Mouse (Mus musculus) kidney, postnatal 4 days (tissue): ENCODE measurements around the gene Tspan32.

ENCODE experiments used
- DNase-seq, 2 experiments: peaks; one replicate each; pipeline ENCODE4 v3.0.0; 2021; ENCODE audit warnings: mixed read lengths in 2 of 2

Tspan32 gene

DNA sequence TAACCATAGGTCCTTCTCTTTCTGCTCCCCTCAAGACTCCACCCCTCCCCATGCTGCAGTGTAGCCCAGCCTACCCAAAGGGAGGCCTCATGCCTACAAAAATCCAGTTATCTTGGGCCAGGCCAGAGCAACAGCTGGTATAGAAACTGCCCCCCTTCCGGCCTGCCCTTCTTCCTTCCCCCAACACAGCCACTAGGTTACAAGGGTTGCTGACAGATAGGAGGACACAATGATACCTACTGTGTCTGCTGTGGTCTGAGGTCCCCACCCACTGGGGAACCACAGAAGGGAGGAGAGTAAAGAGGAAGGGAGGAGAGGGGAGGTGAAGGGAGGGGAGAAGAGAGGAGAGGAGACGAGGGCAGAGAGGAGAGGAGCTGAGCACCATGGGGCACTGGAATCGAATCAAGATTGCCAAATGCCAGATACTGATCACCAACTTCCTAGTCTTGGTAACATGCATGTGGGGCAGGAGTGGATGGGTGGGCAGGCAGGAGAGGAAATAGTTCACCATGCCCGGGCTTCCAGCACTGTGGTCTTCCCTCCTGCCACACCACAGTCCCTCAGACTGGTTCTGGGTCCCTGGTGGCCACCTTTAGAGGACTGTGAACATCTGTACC is at the start of gene Tspan32:
Tspan32 (plus strand) TSS at position 320 of the 617 bp plus-strand sequence.
- DNase-seq: no peak

DNA sequence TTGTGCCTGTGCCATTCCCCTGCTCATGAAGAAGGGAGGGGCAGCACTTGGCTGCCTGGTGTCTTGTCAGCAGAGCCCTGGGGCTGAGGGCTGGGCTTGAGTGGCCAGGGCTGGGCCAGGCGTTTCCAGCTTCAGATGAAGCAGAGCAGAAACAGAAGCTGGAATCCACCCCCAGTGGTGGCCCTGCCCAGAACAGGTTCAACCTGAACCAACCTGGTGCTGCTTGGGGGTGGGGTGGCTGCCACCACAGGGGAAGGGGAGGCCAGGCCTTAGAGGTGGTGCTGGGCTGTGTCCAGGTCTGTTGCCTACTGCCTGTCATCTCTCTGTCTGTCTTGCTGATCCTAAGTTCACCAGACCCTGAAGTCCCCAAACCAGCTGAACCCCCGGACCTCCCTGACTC is 48.8 kb upstream of the Tspan32 start:
- peak in 1 of 2 experiments; percentile 16 for DNase-seq

DNA sequence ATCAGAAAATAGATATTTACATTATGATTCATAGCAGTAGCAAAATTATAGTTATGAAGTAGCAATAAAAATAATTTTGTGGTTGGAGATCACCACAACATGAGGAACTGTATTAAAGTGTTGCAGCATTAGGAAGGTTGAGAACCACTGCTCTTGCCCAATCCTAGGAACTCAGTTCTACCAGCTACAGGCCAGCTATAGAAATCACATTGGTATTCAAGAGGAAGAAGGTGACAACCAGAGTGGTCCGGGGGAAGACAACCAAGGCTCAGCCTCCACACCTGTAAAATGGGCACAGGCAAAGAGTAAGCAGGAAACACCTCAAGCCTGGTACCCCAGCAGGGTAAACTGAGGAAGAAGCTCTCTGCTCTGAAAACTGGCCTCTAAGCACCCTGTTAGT is 46.0 kb upstream of the Tspan32 start:
- DNase-seq: no peak

DNA sequence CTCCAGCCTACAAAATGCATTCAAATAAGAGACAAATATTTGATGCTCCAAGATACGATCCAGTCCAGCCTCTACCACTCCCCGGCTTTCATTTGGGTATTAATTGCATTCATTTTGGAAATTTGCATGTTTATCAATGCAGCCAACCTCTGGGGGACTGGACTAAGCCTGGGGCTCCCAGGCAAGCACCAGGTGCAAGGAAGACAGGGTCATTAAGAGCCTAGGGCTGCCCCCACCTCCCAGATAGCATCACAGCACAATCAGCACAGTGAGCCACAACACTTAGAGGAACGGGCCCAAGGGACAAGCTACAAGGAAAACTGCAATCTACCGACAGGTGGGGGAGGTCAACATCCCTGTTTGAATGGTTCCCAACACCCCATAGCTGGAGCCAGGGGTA is 45.1 kb upstream of the Tspan32 start:
- DNase-seq: no peak

DNA sequence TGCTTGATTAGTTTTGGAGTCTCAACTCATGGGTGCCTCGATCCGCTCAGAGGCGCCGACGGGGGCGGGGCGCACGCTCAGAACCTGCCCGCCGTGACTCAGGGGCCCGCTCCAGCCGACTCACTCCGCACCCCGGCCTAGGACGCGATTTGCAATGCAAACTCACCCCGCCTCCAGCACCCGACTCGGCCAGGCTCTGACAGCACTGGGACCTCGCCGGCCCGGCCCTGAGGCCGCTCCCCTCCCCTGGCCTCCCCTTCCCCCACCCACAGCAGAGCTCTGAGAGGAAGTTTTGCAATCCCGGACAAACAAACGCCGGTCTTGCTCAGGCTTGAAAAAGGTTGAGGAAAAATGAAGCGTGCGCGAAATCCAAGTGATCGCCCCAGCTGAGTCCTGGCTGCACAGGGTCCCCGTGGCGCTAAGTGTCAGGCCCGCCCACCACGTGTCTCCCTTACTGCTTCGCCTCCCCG is 37.4 kb upstream of the Tspan32 start:
- peak; percentile 47 to 62 for DNase-seq

DNA sequence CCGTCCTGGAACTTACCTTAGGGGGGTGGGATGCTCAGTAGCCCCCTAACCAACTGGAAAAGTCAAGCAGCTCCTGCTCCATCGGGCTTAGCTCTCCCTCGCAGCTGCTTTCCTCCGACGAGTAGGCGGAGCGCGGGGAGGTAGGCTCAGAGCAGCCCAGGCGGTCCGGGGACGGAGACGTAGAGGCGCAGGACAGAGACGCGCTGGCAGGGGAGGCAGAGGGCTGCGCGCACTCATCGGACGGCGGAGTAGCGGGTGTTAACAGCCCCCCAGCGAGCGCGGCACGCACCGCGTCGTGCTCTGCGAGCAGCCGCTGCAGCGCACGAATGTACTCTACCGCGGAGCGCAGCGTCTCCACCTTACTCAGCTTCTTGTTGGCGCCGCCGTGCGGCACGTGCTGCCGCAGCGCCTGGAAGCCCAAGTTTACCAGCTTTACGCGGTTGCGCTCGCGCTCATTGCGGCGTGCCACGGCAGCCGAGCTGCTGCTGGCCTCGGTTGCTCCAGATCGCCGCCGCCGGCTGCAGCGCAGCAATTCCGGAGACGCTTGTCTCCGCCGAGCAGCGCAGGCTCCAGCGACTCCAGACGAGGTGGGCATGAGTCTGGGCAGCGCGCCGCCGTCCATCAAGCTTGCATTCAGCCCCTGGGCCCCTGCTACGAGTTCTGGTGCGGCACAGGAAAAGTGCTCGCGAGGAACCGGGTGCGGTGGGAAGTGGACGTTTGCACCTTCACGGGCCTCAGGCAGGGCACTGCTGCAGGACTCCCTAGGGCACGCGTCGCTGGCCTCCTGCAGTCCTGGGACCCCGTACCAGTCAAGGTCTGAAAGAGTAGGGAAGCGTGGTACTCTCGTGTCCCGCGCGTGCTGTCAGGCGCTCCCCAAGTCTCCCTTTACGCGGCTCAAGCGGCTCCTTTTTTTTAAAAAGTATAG is 36.7 kb upstream of the Tspan32 start:
- peak; percentile 65 to 78 for DNase-seq

DNA sequence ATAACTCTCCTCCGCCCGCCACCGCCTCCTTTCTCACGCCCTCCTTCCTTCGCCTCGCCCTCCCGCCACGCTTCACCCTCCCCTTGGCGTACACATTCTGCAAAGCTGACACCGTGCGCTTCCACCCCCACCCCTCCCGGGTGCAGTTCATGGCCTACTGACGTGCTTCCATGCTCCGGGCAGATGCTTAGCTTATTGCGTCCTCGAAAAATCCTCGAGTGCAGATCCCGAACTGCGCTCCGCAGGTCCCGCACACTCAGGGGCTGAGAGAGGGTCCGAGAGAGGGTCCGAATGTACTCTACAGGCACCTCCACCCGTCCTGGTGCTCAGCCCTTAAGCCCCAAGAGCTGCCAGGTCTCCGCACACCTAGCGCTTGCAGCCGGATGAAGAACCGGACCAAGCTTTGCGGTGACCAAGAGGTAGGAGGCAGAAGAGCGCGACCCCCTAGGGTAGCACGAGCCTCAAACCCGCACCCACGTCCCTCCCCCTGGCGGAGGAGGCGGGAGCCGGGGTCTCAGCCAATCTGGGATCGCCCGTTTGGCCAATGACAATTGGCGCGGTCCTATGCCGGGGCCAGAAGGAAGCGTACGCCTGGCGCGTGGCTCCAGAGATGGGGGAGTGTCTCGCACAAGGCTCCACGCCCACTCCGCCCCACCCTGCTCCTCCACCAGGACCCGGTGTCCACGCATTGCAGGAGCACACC is 35.9 kb upstream of the Tspan32 start, which contains the start of gene Ascl2:
Ascl2 (minus strand) TSS at position 456 of the 703 bp plus-strand sequence.
- peak; percentile 41 to 50 for DNase-seq

DNA sequence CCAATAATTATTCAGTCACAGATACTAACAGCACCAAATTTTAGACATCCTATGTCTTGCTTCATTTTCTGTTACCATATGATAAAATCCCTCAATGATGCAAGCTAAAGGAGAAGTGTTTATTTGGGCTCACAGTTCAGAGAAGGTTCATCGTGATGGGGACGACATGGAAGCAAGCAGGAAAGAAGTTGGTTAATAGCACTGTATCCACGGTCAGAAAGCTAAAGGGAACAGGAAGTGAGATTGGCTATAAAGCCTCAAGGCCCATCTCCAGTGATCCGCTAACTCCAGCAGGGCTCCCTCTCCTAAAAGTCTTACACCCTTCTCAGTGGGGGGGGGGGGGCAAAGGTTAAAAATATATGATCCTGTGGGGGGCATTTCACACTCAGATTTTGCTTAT is 22.9 kb upstream of the Tspan32 start:
- DNase-seq: no peak

DNA sequence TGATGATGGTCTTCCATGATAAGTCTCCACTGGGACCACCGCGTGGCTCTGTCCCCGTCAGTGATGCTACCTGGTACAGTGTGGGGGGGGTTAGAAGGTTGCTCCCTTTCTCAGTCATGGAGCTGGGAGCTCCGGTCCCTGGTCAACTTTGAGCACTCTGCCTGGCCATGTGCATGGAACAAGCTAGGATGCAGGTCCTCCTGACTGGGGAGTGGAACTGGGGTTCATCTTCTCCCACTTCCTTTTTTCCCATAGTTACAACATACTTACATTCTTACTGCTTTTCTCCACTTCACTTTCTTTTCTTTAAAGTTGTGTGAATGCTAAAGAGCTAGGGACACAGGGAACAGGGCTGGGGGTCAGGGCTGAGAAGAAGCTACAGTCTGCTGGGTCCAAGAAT is 19.7 kb upstream of the Tspan32 start:
- no peak for DNase-seq

DNA sequence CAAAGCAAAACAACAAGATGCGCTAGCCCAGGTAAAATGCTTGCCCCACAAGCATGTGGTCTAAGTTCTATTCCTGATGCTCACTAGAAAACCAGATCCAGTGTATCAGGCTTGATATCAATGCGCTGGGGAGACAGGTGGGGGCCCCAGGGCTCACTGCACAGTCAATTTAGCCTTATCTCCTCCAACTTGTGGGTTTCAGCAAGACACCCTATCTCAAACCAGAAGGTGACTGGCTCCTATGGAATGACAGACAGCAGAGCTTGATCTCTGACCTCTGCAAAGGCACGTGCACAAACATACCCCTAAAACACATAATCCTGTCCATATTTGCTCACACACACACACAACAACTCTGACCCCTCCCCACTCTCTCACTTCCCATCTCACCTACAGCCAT is 17.1 kb upstream of the Tspan32 start:
- no peak for DNase-seq

DNA sequence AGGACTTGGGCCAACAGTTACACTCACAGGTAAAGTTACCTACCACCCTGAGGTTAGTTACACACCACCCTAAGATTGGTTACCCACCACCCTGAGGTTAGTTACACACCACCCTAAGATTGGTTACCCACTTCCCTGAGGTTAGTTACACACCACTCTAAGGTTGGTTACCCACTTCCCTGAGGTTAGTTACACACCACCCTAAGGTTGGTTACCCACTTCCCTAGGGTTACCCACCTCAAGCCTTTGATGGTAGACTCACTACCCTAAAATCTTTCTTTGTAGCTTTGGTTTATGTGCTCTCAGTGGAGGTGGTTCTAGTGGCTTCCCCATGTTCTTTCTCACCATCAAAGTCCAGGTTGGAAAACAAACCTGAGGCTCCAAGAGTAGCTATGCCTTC is 9.8 kb upstream of the Tspan32 start:
- DNase-seq: no peak

DNA sequence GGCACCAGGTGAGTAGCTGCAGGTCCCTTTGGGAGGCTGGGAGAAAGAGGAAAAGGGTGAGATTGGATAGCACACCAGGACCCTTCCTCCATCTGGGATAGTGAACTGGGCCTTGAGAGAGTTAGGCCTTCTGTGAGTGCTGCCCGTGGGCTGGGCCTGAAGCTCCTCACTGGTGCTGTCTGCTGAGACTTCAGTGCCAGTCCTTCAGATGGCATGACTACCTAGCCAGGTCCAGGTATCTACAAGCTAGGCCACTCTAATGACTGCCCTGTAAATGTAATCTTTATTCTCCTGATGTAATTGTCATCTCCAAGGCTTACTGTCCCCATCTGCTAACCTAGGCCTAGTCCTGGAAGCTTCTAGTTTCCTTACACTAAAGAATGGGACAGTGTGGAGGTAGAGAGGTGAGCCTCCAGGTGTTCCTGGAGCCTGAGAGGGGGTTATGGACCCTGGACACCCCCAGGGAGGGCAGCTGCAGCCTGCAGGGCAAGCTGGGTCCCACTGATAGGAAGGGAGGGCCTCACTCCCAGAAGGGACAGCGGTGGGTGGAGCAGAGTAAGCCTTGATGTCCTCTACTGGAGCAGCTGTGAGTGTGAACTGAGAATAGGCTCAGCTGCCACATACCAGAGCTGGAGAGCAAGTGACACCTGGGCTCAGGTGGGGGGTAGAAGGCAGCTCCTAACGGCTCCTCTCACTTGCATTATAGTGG is 9.1 kb upstream of the Tspan32 start:
- no peak for DNase-seq

DNA sequence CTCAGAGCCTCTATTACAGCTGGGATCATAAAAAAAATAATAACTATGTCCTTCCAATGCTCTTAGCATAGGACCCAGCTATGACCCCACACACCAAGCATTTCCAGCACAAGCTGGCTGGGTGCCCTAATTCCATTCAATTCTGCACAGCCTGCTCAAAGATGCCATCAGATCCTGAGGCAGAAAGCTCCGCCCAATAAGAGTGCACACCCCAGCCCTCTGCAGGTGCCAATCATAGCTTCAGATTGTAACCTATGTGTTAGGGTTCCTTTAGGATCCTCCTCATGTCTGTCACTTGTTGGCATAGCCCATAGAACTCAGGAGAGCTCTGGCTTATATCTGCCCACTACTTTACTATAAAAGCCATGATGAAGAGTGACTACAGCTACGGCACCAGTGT is 7.8 kb upstream of the Tspan32 start:
- no peak for DNase-seq

DNA sequence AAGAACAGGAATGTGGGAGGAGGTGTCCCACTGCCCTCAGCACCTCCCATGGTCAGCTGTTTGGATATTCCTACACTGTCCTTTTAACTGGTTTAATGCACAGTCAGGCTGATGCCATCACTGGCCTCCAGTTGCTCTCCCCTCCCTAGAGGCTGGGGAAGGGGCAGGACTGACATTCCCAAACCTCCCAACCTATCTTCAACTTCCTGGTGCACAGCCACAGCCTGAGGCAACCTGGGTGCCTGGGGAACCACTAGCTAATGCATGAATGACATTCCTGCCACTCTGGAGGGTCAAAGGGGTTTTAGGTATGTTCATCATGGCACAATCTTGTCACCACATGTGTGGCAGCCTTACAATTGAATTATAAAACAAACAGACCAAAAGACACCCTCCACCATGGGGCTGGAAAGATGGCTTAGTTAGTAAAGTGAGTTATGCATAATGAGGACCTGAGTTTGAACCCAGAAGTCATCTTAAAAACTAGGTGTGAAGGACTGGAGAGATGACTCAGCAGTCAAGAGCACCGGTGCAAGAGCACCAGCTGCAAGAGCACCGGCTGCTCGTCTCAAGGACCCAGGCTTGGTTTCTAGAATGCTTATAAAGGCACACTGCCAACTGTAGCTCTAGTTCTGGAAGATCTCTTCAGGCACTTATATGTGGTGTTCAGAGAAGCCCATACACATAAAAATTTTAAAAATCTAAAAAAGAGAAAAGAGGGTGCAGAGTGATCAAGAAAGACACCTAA is 7.3 kb upstream of the Tspan32 start:
- no peak for DNase-seq

DNA sequence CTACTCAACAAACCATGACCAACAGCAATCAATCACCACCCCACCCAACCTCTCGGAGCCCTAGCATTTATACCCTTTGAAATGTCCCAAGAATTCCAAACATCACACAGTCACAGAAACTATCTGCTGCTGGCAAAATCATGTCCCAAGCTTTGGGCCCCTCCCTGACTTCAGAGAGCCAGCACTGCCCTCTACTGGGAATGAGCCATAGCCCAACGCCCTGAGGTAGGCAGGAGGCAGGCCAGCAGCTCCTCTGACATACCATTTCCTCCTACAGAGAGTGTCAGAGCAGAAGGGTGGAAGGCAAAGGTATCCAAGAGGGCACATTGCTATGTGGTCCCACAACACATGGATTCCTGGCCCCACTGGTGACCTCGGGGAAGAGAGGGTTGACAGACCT is 2.2 kb upstream of the Tspan32 start:
- DNase-seq: peak; percentile 47 to 60

DNA sequence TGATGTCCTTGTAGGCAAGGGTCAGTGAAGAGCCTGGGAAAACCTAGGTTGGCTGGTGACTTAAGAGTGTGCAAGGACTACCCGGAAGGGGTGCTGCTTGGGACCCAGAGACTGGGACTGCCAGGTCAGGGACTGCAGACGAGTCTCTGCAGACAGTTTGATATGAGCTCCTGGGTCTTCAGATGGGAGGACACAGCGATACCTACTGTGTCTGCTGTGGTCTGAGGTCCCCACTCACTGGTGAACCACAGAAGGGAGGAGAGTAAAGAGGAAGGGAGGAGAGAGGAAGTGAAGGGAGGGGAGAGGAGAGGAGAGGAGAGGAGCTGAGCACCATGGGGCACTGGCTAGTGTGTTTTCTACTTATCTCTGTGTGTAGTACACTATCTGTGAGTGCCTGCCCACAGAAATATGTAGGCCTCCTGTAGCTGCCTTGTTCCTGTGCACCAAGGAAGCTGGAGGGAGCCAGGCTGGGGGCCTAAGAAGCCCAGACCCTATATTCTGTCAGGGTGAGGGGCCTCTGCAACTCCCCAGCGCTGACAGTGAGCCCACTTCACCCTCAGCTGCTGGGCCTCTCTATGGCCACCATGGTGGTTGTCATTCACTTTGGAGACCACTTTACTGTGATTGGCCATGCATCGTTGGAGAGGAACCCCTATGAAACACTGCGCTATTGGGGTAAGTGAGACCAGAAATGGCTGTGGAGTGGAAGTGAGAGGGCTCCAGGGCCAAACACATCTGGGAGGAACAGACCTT is 674 bp downstream of the Tspan32 start:
- no peak for DNase-seq

DNA sequence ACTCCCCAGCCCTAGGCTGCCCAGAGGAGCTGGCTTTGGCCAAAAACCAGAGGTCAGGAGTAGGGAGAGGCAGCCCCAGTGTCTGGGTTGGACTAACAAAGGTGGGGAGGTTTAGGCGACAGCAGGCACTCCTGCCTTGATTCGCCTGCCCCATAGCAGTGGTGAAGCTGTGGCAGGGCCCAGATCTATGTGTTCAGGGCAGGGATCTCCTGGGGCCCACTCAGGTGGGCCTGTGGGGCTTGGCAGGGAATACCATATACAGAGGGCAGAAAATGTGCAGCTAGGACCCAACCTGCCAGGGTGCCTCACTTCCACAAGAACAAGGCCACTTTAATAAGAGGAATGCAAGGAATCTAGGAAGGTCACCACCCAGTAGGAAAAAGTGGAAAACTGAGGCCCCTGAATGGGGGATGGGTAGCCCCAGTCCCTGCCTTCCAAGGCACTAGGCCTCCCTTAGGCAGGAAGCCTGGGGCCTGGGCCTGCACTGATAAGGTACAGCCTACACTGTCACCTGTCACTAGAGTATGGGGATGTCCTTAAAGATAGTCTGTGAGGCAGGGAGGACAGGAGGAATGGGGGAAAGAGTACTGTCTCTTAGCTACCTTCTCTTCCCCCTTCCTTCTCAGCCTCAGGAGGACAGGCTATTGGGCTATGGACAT is 1.4 kb downstream of the Tspan32 start:
- DNase-seq: no peak

DNA sequence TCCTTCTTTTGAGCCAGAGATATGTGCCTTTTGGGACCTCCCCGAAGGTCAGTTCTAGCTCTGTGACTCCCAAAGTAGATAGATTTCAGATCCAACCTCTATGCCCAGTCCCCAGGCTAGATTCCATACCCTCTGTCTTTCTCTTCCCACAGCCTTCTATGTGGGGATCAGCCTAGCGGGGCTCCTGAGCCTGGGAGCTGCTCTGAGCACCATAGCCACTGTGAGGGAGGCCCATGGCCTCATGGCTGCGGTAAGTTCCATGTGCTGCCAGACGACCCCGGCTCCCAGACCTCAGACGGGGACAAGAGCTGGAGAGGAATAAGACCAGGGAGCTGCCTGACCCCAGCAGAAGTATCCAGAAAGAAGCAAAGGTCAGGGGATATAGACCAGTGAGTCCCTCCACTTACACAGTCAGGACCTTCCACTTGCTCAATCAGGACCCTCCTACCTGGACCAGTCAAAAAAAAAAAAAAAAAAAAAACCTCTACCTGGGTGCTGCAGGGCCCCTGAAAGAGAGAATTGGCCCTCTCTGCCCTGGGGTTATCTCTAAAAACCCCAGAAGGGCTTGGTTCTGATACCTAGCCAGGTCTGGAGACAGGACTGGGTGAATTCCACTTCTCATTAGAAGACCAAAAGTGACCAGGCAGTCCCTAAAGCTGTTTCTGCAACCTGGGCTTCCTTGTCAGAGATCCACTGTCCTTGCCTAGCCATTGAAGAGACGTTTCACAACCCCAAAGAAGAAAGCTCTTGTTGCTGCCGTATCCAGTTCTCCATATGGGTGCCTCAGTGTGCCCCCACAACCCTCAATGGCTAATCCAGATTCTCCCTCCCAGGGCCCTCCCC is 2.1 kb downstream of the Tspan32 start:
- no peak for DNase-seq

DNA sequence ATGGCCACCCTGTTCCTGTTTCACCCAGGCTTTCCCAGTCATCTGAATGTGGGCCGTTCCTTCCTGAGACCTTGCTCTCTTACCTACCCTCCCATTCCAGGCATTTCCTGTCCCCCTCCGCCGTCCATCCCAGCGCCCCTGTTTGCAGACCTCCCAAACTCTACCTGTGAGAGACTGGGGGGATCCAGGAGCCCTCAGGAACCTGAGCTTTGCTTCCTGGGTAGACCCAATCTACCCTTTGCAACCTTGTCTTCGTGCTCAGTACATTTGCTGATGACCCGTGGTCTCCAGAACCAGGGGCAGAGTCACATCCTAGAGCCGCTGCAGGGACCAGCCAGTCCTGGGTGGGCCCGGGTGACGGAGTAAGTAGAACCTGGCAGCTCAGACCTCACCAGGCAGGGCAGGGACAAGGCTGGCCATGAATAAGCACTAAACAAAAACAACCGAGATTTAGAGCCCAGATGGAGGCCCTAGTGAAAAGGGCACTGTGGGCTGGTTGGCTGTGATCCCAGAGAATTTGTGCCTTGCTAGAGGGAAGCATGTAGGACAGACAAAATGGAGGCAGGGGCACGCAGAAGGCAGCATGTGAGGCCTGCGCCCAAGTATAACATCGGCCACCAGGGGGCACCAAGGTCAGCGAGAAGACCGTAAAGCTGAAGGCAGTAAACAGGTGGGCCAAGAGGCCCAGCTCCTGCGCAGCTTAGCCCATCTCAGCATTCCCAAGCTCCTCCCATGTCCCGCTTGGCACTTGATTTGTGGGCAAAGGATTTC is 2.9 kb downstream of the Tspan32 start:
- DNase-seq: peak; percentile 98 to 99
